Mouse (Mus musculus): ENCODE results near the gene 9930021J03Rik. TPM values are rescaled to one million over a fixed set of nuclear protein-coding genes. Genes with fewer than 3 reads are reported as not detected.

The 9930021J03Rik gene
- polyA plus RNA-seq, 1 experiment from 2014 or later, result 6.5 TPM

DNA sequence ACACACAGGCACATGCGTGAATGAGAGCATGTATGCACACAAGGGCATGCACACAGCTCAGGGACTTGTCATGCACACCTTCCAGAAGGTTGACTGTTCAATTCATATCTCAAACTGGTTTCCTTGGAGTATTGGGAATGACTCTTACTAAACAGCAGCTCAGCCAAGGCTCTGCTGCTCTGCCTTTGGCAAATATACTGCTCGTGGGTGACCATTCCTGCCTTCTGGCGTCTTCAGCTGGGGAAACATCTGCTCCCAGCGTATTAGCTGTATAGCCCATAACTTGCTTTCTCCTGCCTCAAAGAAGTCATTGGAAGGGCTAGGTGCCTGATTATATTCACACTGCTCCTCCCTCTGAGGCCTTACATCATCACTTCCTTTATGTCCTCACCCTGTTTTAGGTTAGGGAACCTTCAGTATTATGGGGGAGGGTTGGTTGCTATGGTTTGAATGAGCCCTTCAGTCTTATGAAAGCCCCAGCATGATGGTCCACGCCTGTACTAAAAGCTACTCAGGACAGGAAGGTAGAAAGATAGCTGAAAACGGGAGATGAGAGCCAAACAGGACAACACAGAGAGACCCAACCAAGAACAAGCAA lies 127.5 kb downstream of the 9930021J03Rik start:
- H3K9ac ChIP-seq, result no peak overlapping the region
- H3K36me3 ChIP-seq, result no peaks in the 10 kb centered on the region
- H3K27me3 ChIP-seq, result no peaks in the 10 kb centered on the region

DNA sequence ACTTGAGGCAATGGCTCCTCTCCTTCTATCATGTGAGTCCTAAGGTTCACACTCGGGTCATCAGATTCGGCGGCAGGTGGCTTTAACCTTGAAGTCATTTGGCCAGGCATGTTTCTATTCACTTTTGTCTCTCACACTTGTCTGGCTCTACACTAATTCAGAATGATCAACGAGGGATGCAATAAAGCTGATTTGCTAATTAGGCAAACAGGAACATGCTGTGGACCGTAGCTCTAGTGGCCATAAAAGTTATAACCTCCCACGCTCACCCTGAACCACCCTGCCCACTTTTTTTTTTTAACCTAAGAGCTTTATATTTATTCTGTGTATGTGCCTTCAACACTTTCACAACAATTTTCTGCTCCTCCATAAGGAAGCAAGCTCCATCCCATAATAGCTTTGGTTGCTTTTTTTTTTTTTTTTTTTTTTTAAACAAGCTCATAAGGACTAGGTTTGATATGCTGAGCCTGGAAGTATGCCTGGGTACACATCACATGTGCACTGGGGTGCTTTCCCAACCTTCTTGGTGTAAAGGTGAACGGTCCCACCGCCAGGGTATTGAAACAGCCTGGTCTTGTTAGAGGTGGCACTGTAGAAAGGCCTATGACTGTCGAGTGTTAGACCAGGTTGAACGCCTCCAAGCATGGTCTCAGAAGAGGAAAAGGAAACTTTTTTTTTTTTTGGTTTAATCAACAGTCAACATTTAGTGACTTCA lies 129.2 kb downstream of the 9930021J03Rik start:
- Histone ChIP-seq H3K27ac (replicated peaks) (no peak overlapping the region), H3K36me3 (no peaks in the 10 kb centered on the region), H3K27me3 (no peaks in the 10 kb centered on the region), H3K4me3 (no peak overlapping the region), H3K9ac (no peak overlapping the region), H3K4me1 (replicated peaks) (no peaks in the 10 kb centered on the region), H3K4me2 (no peak overlapping the region), H3K9me3 (no peaks in the 10 kb centered on the region)
- ATAC-seq (ENCODE audit: low read depth), result no peak
- WGBS, result 66% methylated on average over 10 of the region's 10 CpGs

More for the DNA sequence above, 127.5 kb downstream of the 9930021J03Rik start:
- WGBS, result 84% methylated on average over 6 of the region's 6 CpGs
- Histone ChIP-seq H3K4me3 (no peak overlapping the region), H3K9me3 (no peaks in the 10 kb centered on the region), H3K4me2 (no peak overlapping the region), H3K4me1 (replicated peaks) (no peaks in the 10 kb centered on the region), H3K27ac (replicated peaks) (no peak overlapping the region)
- no peak for ATAC-seq (ENCODE audit: low read depth)

DNA sequence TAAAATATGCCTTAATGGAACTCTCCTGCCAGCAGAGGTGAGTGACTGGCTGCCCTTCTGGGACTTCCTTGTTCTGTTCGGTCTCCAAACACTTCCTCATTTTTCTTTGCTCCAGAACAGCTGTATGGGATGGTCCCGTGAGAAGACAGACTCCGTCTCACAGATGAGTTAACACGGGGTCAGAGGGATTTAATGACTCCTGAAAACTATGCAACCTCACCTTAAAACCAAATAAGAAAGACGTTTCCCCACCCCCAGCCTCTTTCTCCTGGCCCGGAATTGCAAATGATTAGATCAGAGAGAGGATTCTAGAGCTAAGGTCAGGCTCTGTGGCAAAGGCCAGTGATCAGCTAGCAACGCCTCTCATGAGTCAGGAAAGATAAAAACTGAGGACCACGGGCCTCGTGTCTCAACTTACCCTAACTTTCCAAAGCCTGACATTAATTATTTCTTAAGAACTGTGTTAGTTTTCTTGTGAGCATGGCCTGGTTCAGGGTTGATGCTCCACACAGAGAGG lies 130.2 kb downstream of the 9930021J03Rik start:
- Histone ChIP-seq H3K9ac (no peak overlapping the region), H3K4me1 (replicated peaks) (no peaks in the 10 kb centered on the region), H3K4me3 (no peak overlapping the region), H3K27ac (replicated peaks) (no peak overlapping the region), H3K4me2 (no peak overlapping the region), H3K27me3 (no peaks in the 10 kb centered on the region), H3K9me3 (no peaks in the 10 kb centered on the region), H3K36me3 (no peaks in the 10 kb centered on the region)
- ATAC-seq (ENCODE audit: low read depth), result no peak
- 77% methylated on average over 9 of the region's 9 CpGs for WGBS

DNA sequence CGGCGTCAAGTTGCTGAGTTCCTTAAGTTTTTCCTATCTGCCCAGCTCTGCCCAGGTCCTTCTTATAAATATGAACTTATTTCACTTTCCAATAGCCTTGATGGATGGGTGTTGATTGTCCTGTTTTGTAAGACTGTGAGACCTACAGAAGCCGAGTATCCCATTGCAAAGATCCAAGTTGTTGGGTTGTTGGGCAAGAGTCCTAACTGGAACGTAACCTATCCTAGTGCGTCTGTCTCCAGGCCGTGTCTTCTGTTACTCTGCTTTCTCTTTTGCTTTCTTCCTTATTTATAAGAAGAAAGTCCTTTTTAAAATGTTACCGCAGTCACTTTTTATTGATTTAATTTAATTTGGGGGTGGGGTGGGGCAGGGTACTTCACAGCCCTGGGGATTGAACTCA lies 130.8 kb downstream of the 9930021J03Rik start:
- 95% methylated on average over 7 of the region's 7 CpGs for WGBS
- no peak for ATAC-seq (ENCODE audit: low read depth)
- H3K27me3 ChIP-seq, result no peaks in the 10 kb centered on the region
- no peaks in the 10 kb centered on the region for H3K36me3 ChIP-seq
- no peaks in the 10 kb centered on the region for H3K4me1 ChIP-seq (replicated peaks)
- H3K9ac ChIP-seq, result no peak overlapping the region
- H3K4me3 ChIP-seq, result no peak overlapping the region
- no peaks in the 10 kb centered on the region for H3K9me3 ChIP-seq
- H3K27ac ChIP-seq (replicated peaks), result no peak overlapping the region
- H3K4me2 ChIP-seq, result no peak overlapping the region

DNA sequence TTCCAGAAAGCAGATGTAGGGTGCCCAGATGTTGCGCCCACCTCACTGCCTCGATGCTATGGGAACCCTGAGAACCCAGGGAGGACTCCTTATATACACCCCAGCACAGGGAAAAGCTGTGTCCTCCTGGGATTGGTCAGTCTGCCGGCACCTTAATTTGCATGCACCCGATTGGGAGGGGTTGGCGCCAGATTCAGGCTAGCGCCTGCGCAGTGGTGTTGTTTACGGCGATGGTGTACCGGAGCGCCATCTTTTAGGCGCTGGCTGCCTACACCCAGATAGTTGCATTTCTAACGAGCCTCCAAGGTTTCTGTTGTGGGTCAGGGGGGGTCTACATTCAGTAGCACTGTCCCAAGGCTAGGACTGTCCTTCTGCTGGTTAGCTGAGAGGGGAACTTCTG lies 133.1 kb downstream of the 9930021J03Rik start:
- H3K9ac ChIP-seq, result no peak overlapping the region
- no peak overlapping the region for H3K27ac ChIP-seq (replicated peaks)
- no peaks in the 10 kb centered on the region for H3K9me3 ChIP-seq
- no peaks in the 10 kb centered on the region for H3K36me3 ChIP-seq
- 95% methylated on average over 13 of the region's 13 CpGs for WGBS
- H3K4me2 ChIP-seq, result no peak overlapping the region
- H3K4me3 ChIP-seq, result no peak overlapping the region
- H3K4me1 ChIP-seq (replicated peaks), result no peaks in the 10 kb centered on the region
- ATAC-seq (ENCODE audit: low read depth), result no peak
- H3K27me3 ChIP-seq, result no peaks in the 10 kb centered on the region

DNA sequence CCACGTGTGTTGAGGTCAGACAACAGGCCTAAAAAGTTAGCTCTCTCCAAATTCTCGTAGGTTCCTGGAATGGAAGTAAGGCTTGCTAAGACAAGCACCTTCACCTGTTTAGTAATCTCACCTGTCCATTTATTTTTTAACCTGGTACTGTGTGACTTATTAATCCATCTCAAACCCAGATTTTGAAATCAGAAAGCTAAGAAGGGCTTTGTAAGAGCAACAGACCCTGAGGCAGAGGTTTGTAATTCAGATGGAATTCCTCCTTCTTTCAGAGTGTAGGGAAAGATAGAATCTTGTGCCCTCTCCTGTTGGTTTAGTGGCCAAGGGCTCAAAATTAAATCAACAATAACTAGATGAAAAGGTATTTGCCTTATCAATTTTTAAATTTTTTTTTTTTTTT lies 134.6 kb downstream of the 9930021J03Rik start:
- WGBS, result 89% methylated on average over 2 of the region's 2 CpGs
- Histone ChIP-seq H3K4me3 (no peak overlapping the region), H3K36me3 (no peaks in the 10 kb centered on the region)

DNA sequence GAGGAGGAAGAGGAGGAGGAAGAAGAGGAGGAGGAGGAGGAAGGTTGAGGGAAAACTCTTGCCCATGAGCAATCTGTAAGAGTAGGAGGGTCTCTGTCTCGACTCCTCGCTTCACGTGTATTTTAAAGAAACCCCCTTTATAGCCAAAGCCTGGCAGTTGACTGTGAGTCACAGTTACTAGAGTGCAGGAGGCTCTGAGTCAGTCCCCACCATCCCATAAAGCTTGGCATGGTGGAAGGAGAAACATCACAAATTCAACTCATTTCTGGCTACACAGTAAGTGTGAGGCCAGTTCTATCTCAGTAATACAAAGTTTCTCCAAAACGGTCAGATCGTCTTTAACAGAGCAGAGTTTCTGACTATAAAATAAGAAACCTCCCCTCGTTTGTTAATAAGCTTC lies 135.5 kb downstream of the 9930021J03Rik start:
- H3K27me3 ChIP-seq, result no peaks in the 10 kb centered on the region
- no peaks in the 10 kb centered on the region for H3K9me3 ChIP-seq
- 92% methylated on average over 6 of the region's 6 CpGs for WGBS
- no peaks in the 10 kb centered on the region for H3K36me3 ChIP-seq
- no peak overlapping the region for H3K9ac ChIP-seq
- ATAC-seq (ENCODE audit: low read depth), result no peak
- H3K4me2 ChIP-seq, result no peak overlapping the region
- H3K4me1 ChIP-seq (replicated peaks), result no peaks in the 10 kb centered on the region
- H3K4me3 ChIP-seq, result no peak overlapping the region
- H3K27ac ChIP-seq (replicated peaks), result no peak overlapping the region

More for the DNA sequence above, 134.6 kb downstream of the 9930021J03Rik start:
- H3K27me3 ChIP-seq, result no peaks in the 10 kb centered on the region
- no peaks in the 10 kb centered on the region for H3K4me1 ChIP-seq (replicated peaks)
- H3K9ac ChIP-seq, result no peak overlapping the region
- no peak for ATAC-seq (ENCODE audit: low read depth)
- H3K4me2 ChIP-seq, result no peak overlapping the region
- H3K9me3 ChIP-seq, result no peaks in the 10 kb centered on the region
- no peak overlapping the region for H3K27ac ChIP-seq (replicated peaks)

DNA sequence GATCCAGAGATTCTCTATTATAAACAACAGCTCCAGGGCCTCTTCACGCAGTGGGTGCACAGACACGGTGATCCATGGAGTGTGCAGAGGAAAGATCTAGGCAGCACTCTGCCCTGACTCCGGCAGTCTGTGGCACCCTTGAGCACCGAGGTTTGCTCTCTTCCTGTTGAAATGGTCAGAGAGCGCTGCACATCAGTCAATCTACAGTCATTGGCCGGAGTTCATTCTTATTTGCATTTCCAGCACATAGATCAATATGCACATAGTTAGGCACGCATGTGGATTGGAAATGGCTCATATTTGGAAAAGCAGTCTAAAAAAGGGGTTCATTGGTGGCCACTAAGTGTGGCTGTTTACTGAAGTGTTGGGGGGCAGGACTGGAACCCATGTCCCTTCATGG lies 137.7 kb downstream of the 9930021J03Rik start:
- no peak for ATAC-seq (ENCODE audit: low read depth)
- no peak overlapping the region for H3K9ac ChIP-seq
- no peaks in the 10 kb centered on the region for H3K36me3 ChIP-seq
- H3K9me3 ChIP-seq, result no peaks in the 10 kb centered on the region
- no peaks in the 10 kb centered on the region for H3K27me3 ChIP-seq
- H3K27ac ChIP-seq (replicated peaks), result no peak overlapping the region
- H3K4me1 ChIP-seq (replicated peaks), result no peaks in the 10 kb centered on the region
- 91% methylated on average over 7 of the region's 7 CpGs for WGBS
- no peak overlapping the region for H3K4me3 ChIP-seq
- H3K4me2 ChIP-seq, result no peak overlapping the region

DNA sequence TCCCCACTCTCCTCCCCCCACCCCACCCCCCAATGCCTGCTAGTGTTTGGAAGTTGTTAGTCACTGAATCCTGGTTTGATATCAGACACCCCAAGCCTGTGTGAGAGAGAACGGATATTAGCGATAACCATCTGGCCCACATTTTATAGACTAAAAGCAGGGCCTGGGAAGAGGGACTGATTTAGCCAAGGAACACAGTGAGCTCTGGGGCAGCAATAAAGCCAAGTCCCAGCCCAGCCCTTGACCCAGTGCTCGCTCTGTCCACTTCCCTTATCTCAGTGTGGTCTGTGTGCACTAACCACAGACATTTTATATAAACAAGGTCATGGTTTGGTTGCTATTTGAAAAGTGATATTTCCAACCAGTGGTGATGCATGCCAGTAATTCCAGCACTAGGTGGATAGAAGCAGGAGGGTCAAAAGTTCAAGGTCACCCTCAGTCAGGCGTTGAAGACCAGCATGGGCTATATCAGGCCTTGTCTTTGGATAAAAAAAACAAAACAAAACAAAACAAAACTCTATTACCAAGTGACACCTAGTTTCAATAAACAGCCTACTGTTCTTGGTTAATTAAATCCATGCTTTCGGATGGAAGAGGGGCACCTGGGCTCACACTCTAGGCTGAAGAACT lies 138.7 kb downstream of the 9930021J03Rik start:
- H3K27ac ChIP-seq (replicated peaks), result no peak overlapping the region
- H3K9me3 ChIP-seq, result no peaks in the 10 kb centered on the region
- H3K4me3 ChIP-seq, result no peak overlapping the region
- H3K36me3 ChIP-seq, result no peaks in the 10 kb centered on the region
- no peaks in the 10 kb centered on the region for H3K4me1 ChIP-seq (replicated peaks)
- H3K9ac ChIP-seq, result no peak overlapping the region
- H3K27me3 ChIP-seq, result no peaks in the 10 kb centered on the region
- no peak overlapping the region for H3K4me2 ChIP-seq
- ATAC-seq (ENCODE audit: low read depth), result no peak
- 80% methylated on average over 5 of the region's 5 CpGs for WGBS

DNA sequence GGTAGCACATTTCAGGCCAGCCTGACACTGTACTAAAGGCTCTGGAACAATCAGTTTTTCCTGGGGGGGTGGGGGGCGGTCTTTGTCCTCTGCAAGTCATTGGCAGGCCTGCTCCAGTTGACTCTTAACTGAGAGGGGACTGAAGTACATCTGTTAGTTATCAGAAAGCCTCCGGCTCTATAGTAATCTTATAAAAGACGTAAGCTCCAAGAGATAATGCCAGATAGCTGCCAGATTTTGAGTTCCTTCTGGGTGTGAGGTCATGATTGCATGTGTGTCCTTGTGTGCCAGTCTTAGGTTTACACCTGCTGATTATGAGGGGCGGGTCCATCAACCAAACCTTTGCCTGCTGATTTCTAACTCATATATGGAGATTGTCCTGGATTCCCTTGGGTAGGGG lies 139.6 kb downstream of the 9930021J03Rik start:
- ATAC-seq (ENCODE audit: low read depth), result no peak
- H3K9me3 ChIP-seq, result no peaks in the 10 kb centered on the region
- H3K27me3 ChIP-seq, result no peaks in the 10 kb centered on the region
- H3K4me2 ChIP-seq, result no peak overlapping the region
- WGBS, result 89% methylated on average over 4 of the region's 4 CpGs
- H3K4me1 ChIP-seq (replicated peaks), result no peaks in the 10 kb centered on the region
- H3K9ac ChIP-seq, result no peak overlapping the region
- H3K4me3 ChIP-seq, result no peak overlapping the region
- no peak overlapping the region for H3K27ac ChIP-seq (replicated peaks)
- no peaks in the 10 kb centered on the region for H3K36me3 ChIP-seq

DNA sequence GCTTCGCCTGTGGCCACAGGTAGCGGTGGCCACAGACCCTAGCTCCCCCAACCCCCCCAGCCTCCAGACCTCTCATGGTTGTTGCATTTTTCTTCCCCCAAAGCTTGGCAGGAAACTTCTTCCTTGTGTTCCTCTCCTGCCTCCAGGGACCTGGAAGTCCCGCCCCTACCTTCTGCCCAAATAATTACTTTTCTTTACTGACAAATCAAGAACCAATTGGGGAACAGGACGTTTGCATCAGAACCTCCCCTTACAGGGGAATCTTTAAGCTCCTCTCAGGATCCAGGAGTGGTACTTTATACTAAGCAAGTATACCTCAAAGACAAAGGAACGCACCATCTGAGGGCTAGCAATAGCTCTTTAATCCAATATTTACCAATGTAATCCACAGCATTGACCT lies 140.9 kb downstream of the 9930021J03Rik start:
- Histone ChIP-seq H3K4me2 (no peak overlapping the region), H3K27me3 (no peaks in the 10 kb centered on the region), H3K9me3 (no peaks in the 10 kb centered on the region), H3K9ac (no peak overlapping the region), H3K4me1 (replicated peaks) (no peaks in the 10 kb centered on the region), H3K36me3 (no peaks in the 10 kb centered on the region), H3K4me3 (no peak overlapping the region), H3K27ac (replicated peaks) (no peak overlapping the region)
- no peak for ATAC-seq (ENCODE audit: low read depth)
- WGBS, result 82% methylated on average over 5 of the region's 5 CpGs

Measured in neural tube, embryonic 13.5 days (tissue).